Mouse (Mus musculus): ENCODE data around the gene Copz2. TPM values are rescaled to one million over a fixed set of nuclear protein-coding genes. Genes with fewer than 3 reads are reported as not detected.

The Copz2 gene
- polyA plus RNA-seq, 1 experiment from 2014 or later: 136 TPM

DNA sequence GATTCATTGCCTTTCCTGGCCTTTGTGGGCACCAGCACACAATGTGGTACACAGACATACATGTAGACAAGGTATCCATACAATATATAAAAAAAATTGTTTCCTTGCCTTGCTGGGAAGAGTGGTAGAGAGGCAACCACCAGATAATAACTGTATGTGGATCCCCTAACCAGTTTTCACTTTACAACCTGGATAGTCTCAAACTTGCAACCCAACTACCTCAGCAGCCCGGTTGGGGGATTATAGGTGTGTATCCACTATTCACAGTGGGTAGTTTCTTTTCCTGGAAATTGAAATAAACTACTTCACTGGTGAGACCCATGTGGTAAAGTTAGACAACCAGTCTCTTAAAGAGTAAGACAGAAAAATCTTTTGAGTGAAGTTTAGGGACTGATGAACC, 33.2 kb upstream of the Copz2 start:
- Histone ChIP-seq H3K27me3 (ENCODE audit: control insufficient read depth, insufficient read depth, low read length) (no peaks in the 10 kb centered on the region), H3K4me2 (ENCODE audit: low read depth, low read length) (no peak overlapping the region), H3K36me3 (ENCODE audit: control insufficient read depth, insufficient read depth, low read length) (peaks cover 40% of the 10 kb centered on the region), H3K27ac (ENCODE audit: low read length) (no peak overlapping the region), H3K9ac (ENCODE audit: low read length) (no peak overlapping the region), H3K4me1 (ENCODE audit: control insufficient read depth, insufficient read depth, low read length) (no peaks in the 10 kb centered on the region), H3K4me3 (replicated peaks; ENCODE audit: low read length) (no peak overlapping the region), H3K9me3 (replicated peaks; ENCODE audit: control insufficient read depth, low read length) (no peaks in the 10 kb centered on the region)
- 89% methylated on average over 1 of the region's 1 CpGs for WGBS
- no peak for ATAC-seq (ENCODE audit: insufficient read depth, low FRiP score)

DNA sequence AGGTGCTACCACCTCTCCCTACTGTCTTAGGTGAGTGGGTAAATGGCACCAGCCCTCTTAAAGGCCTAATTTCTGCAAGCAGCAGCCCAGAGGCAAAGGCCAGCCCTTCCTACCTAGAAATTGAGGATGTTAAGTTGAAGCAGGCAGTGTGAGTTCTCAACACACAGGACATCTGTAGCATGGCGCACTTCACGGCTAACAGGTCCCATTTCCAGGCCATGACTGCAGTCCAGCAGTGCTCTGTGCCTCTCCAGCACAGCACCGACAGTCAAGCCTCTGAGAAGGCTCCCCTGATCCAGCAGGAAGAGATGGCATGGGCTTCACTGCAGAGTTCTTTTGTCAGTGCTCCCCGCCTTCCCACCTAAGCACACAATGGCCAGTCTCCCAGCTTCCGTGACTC, 32.7 kb upstream of the Copz2 start:
- Histone ChIP-seq H3K9me3 (replicated peaks; ENCODE audit: control insufficient read depth, low read length) (no peaks in the 10 kb centered on the region), H3K36me3 (ENCODE audit: control insufficient read depth, insufficient read depth, low read length) (peaks cover 41% of the 10 kb centered on the region), H3K4me3 (replicated peaks; ENCODE audit: low read length) (no peak overlapping the region), H3K27ac (ENCODE audit: low read length) (no peak overlapping the region), H3K9ac (ENCODE audit: low read length) (no peak overlapping the region), H3K4me1 (ENCODE audit: control insufficient read depth, insufficient read depth, low read length) (no peaks in the 10 kb centered on the region), H3K27me3 (ENCODE audit: control insufficient read depth, insufficient read depth, low read length) (no peaks in the 10 kb centered on the region), H3K4me2 (ENCODE audit: low read depth, low read length) (no peak overlapping the region)
- no peak for ATAC-seq (ENCODE audit: insufficient read depth, low FRiP score)
- 82% methylated on average over 5 of the region's 5 CpGs for WGBS

DNA sequence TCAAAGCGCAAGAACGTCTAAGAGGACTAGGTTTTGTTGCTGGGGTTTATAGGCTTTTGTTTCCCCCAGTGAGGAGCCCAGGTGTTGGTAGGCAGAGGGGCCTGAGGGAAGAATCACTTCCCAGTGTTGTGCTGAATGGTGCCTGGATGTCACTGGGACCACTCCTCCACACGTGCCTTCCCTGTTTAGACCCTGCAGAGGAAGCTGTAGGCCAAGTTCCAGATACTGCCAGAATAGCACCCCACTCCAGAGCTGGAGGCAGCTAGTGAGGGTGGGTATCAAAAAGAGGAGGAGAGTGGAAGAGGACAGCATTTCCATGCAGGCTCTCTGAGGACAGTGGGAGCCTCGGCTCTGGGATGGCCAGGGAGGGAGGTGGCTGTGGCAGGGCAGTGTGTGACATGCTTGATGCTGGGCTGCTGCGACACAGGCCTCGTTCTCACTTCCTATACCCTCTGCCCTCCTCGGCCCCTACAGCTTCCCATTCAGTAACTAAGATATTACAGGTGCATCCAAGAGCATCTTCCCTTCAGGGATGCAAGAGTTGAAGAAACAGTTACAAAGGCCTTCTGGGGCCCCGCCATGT, 31.5 kb upstream of the Copz2 start:
- no peak overlapping the region for H3K4me2 ChIP-seq (ENCODE audit: low read depth, low read length)
- WGBS: 78% methylated on average over 8 of the region's 8 CpGs
- H3K9ac ChIP-seq (ENCODE audit: low read length): no peak overlapping the region
- peaks cover 10% of the 10 kb centered on the region for H3K4me1 ChIP-seq (ENCODE audit: control insufficient read depth, insufficient read depth, low read length)
- no peaks in the 10 kb centered on the region for H3K27me3 ChIP-seq (ENCODE audit: control insufficient read depth, insufficient read depth, low read length)
- H3K4me3 ChIP-seq (replicated peaks; ENCODE audit: low read length): no peak overlapping the region
- no peak for ATAC-seq (ENCODE audit: insufficient read depth, low FRiP score)
- no peak overlapping the region for H3K27ac ChIP-seq (ENCODE audit: low read length)
- H3K36me3 ChIP-seq (ENCODE audit: control insufficient read depth, insufficient read depth, low read length): peaks cover 41% of the 10 kb centered on the region
- no peaks in the 10 kb centered on the region for H3K9me3 ChIP-seq (replicated peaks; ENCODE audit: control insufficient read depth, low read length)

DNA sequence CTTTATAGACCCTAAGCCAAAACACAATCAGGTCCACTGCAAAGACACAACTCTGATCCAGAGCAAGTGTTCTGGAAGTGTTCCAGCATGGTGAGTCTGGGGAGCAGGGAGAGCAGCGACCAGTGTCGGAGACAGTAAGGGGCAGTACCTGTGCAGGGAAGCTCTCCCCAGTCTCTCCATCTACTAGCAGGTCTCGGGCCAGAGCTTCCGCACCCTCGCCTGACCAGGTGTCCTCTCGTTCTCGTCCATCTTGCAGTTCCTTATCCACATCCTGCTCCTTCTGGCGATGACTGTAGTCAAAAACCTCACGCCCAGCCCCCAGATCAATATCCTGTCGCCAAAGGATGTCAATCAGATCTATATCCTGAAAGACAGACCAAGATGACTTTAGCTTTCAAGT, 27.7 kb upstream of the Copz2 start:
- Histone ChIP-seq H3K27me3 (ENCODE audit: control insufficient read depth, insufficient read depth, low read length) (no peaks in the 10 kb centered on the region), H3K4me3 (replicated peaks; ENCODE audit: low read length) (no peak overlapping the region), H3K36me3 (ENCODE audit: control insufficient read depth, insufficient read depth, low read length) (peaks cover 34% of the 10 kb centered on the region), H3K4me2 (ENCODE audit: low read depth, low read length) (no peak overlapping the region), H3K4me1 (ENCODE audit: control insufficient read depth, insufficient read depth, low read length) (peaks cover 44% of the 10 kb centered on the region), H3K27ac (ENCODE audit: low read length) (no peak overlapping the region), H3K9ac (ENCODE audit: low read length) (no peak overlapping the region), H3K9me3 (replicated peaks; ENCODE audit: control insufficient read depth, low read length) (no peaks in the 10 kb centered on the region)
- WGBS: 88% methylated on average over 10 of the region's 10 CpGs
- no peak for ATAC-seq (ENCODE audit: insufficient read depth, low FRiP score)

DNA sequence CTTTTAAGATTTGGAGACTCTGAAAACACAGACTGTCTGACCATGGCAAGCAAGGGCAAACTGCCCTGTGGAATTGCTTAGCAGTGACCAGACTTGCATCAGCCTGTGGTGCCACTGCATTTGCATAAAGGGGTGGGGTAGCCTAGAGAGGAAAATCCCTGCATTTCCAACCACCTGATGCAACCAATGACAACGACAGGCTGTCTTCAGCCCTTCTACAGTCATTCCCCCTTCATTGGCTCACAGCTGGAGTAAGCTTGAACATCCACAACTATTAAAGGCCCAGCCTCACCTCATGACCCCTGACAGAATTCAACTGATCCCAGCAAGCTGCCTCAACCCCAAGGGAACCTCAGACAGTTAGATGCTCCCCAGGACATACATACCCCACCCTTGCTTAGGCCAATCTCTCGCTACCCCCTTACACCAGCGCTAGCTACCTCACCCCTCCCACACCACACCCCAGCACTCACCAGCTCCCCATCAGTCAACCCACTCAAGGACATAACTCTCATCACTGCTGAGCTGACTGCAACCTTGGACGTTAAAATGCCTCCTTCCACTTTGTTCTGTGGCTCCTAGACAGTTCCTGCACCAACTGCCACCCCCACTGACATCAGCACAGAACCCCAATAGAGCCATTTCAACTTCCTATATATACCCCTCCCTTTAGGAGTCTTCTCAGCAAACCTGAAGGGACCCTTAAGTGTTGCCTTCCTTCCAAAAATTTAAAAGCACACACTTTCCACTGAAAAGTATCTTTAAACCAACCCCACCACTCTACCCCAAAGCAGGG, 26.8 kb upstream of the Copz2 start:
- H3K9me3 ChIP-seq (replicated peaks; ENCODE audit: control insufficient read depth, low read length): no peaks in the 10 kb centered on the region
- H3K4me2 ChIP-seq (ENCODE audit: low read depth, low read length): peak overlapping the region; percentile 91
- no peak overlapping the region for H3K27ac ChIP-seq (ENCODE audit: low read length)
- peaks cover 53% of the 10 kb centered on the region for H3K4me1 ChIP-seq (ENCODE audit: control insufficient read depth, insufficient read depth, low read length)
- H3K36me3 ChIP-seq (ENCODE audit: control insufficient read depth, insufficient read depth, low read length): peaks cover 30% of the 10 kb centered on the region
- no peaks in the 10 kb centered on the region for H3K27me3 ChIP-seq (ENCODE audit: control insufficient read depth, insufficient read depth, low read length)
- WGBS: 34% methylated on average over 4 of the region's 4 CpGs
- H3K9ac ChIP-seq (ENCODE audit: low read length): peak overlapping the region; percentile 71
- H3K4me3 ChIP-seq (replicated peaks; ENCODE audit: low read length): peak overlapping the region; percentile 52; the same call in 1 of the 2 replicates
- ATAC-seq (ENCODE audit: insufficient read depth, low FRiP score): no peak

DNA sequence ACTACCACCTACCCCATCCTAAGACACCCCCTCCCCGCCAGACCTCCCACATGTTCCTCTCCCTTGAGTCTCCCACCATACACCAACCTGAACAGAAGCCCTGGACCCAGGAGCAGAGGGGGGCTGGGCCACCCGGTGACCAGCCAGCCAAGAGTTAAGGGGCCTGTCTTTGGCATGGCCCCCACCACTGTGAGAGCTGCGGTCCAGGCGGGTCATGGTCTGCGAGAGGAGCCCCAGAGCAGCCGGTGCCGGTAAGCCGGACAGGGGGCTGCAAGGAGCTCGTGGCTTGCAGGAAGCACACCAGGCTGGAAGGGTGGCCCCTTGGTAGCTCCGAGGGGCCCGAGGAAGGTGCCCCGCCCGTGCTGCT, 26.2 kb upstream of the Copz2 start:
- Histone ChIP-seq H3K9me3 (replicated peaks; ENCODE audit: control insufficient read depth, low read length) (no peaks in the 10 kb centered on the region), H3K9ac (ENCODE audit: low read length) (peak overlapping the region; percentile 71), H3K27me3 (ENCODE audit: control insufficient read depth, insufficient read depth, low read length) (no peaks in the 10 kb centered on the region), H3K4me1 (ENCODE audit: control insufficient read depth, insufficient read depth, low read length) (peaks cover 58% of the 10 kb centered on the region), H3K4me2 (ENCODE audit: low read depth, low read length) (peak overlapping the region; percentile 91), H3K36me3 (ENCODE audit: control insufficient read depth, insufficient read depth, low read length) (peaks cover 28% of the 10 kb centered on the region), H3K27ac (ENCODE audit: low read length) (peak overlapping the region; percentile 48), H3K4me3 (replicated peaks; ENCODE audit: low read length) (peak overlapping the region; percentile 52)
- WGBS: 6% methylated on average over 13 of the region's 13 CpGs
- ATAC-seq (ENCODE audit: insufficient read depth, low FRiP score): peak; percentile 19; the same call in 1 of the 2 replicates

DNA sequence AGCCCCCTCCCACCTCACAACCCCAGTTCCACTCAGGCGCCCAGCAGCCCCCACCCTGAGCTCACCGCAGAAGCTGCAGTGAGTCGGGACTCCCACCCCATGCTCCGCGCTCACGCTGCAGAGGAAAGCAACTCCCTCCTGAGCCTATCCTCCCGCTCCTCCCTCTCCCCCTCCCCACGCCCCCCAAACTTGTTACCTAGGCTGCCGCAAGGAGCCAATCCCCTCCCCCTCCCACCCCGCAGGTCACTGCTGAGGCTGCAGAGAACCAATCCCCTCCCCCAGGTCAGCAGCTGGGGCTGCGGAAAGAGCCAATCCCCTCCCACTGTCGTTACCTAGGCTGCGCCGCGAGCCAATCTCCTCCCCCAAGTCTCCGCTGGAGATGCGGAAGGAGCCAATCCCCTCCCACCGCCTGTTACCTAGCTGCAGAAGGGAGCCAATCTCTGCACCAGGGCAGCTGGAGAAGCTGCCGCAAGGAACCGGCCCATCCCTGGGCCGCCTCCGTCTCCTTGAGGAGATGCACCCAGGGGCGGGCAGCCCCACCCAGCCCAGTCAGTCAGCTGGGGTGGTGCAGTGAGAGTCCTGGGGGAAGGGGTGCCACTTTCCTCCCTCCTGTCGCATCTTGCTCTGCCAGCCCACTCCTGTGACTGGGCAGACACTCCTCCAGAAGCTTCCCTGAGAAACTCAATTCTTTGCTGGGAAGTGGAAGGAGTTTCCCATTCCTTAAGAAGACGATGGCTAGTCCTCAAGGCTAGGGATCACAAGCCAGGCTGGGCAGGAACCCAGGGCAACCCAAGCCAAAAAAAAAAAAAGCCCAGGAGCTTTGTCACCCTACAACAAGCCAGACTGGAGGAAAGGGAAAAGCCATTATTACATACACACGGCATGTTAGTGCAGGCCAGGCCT, 25.5 kb upstream of the Copz2 start:
- H3K27me3 ChIP-seq (ENCODE audit: control insufficient read depth, insufficient read depth, low read length): no peaks in the 10 kb centered on the region
- no peaks in the 10 kb centered on the region for H3K9me3 ChIP-seq (replicated peaks; ENCODE audit: control insufficient read depth, low read length)
- H3K4me1 ChIP-seq (ENCODE audit: control insufficient read depth, insufficient read depth, low read length): peaks cover 62% of the 10 kb centered on the region
- peak overlapping the region; percentile 71 for H3K9ac ChIP-seq (ENCODE audit: low read length)
- under 1% methylated on average over 25 of the region's 26 CpGs for WGBS
- H3K4me3 ChIP-seq (replicated peaks; ENCODE audit: low read length): peak overlapping the region; percentile 52
- H3K27ac ChIP-seq (ENCODE audit: low read length): peak overlapping the region; percentile 88
- H3K36me3 ChIP-seq (ENCODE audit: control insufficient read depth, insufficient read depth, low read length): peaks cover 27% of the 10 kb centered on the region
- peak overlapping the region; percentile 91 for H3K4me2 ChIP-seq (ENCODE audit: low read depth, low read length)
- ATAC-seq (ENCODE audit: insufficient read depth, low FRiP score): peak; percentile 92

DNA sequence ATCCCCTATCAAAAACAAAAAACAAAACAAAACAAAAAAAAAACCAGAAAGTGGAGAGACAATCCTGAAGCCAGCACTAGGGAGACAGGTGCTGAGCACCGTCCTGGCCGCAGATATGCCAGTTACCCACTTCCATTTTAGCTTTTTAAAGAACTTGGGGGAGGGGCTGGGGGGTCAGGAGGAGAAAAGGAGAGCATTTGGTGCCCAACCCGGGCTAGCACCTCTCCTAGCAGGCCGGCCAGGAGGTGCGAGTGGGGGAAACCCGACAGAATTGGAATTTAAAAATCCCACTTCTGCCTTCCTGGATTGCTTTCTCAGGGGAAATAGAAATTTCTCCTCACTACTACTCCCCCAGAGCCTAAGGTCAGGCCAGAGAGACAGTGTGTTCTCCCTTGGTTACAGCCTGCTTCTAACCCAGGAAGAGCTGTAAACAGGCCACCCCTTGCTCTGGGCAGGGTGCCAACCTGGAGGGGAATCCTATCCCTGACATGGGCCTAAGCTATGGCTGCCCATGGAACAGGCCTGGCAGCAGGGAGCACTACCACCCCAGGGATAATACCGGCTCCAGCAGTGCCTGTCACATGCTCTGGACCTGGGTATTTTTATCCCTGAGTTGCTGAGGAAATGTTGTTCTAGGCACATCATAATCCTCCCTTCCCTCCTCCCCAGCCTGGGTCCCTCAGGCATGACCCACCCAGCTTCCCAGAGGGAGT, 24.7 kb upstream of the Copz2 start:
- peak overlapping the region; percentile 88 for H3K27ac ChIP-seq (ENCODE audit: low read length)
- H3K9me3 ChIP-seq (replicated peaks; ENCODE audit: control insufficient read depth, low read length): no peaks in the 10 kb centered on the region
- ATAC-seq (ENCODE audit: insufficient read depth, low FRiP score): no peak
- 28% methylated on average over 7 of the region's 7 CpGs for WGBS
- peaks cover 62% of the 10 kb centered on the region for H3K4me1 ChIP-seq (ENCODE audit: control insufficient read depth, insufficient read depth, low read length)
- H3K4me2 ChIP-seq (ENCODE audit: low read depth, low read length): peak overlapping the region; percentile 91
- peak overlapping the region; percentile 52 for H3K4me3 ChIP-seq (replicated peaks; ENCODE audit: low read length)
- no peaks in the 10 kb centered on the region for H3K27me3 ChIP-seq (ENCODE audit: control insufficient read depth, insufficient read depth, low read length)
- peaks cover 19% of the 10 kb centered on the region for H3K36me3 ChIP-seq (ENCODE audit: control insufficient read depth, insufficient read depth, low read length)
- H3K9ac ChIP-seq (ENCODE audit: low read length): peak overlapping the region; percentile 56
